Mouse (Mus musculus): ENCODE data around the gene Mcl1. TPM values are rescaled to one million over a fixed set of nuclear protein-coding genes. Genes with fewer than 3 reads are reported as not detected.
"Not testable (repeated sequence)": the region's sequence is repeated elsewhere in the genome, so short reads cannot be mapped to it uniquely, and the experiment has no call there.

The Mcl1 gene
- total RNA-seq (2021): 100 to 1,000 TPM; 134 to 139 TPM
- polyA plus RNA-seq (2012; rRNA removed): 39.1 and 64.4 TPM in 2 replicates
- long read RNA-seq, transcript Mcl1-201 (3 exons, 3,418 nt): major isoform, 73 of 84 reads
- long read RNA-seq, partial matches to known transcripts: 4 of 84 reads
- long read RNA-seq, other reads (novel, unspliced or antisense): 7 of 84 reads

DNA sequence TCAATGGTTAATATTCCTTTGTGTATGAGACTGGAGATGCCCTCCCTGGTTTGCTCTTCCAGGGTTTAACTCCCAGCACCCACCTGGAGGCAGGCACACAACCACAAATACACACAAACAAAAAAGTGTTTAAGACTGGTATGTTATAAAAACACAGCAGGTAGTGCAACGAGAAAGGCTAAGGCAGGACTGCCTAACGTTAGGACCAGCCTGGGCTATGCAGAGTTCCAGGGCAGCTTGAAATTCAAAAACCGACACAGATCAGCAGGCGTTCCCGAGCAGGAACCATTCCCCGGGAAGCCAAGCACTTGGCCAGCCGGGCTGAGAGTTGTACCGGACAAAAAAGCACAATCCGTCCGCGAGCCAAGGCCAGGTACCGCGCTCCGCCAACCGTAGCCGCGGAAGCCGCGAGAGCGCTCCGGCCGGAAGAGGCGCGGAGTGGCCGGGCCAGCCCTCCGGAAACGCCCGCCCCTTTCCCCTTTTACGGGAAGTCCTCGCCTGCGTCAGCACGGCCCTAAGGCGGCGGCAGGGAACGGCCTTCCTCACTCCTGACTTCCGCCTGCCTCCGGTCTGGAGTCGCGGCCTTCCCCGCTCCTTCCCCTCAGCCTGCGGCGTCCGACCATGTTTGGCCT lies at the start of gene Mcl1:
Gene Mcl1 (plus strand): TSS at position 553 of the 632 bp plus-strand sequence.
- Histone ChIP-seq H3K4me1 (ENCODE audit: control insufficient read depth, insufficient read depth, low read length) (peaks cover 23% of the 10 kb centered on the region), H3K79me2 (replicated peaks; ENCODE audit: control insufficient read depth, insufficient read depth, low read length) (peaks cover 11% of the 10 kb centered on the region), H3K9ac (ENCODE audit: low read depth, low read length) (peak within 1 kb of the TSS; percentile 100), H3K27me3 (ENCODE audit: control insufficient read depth, insufficient read depth, low read length) (no peaks in the 10 kb centered on the region), H3K27ac (peak within 1 kb of the TSS; percentile 99), H3K36me3 (ENCODE audit: control insufficient read depth, insufficient read depth, low read length) (peaks cover 35% of the 10 kb centered on the region), H3K4me3 (peak within 1 kb of the TSS; percentile 81)
- WGBS: under 1% methylated on average over 43 of the region's 43 CpGs
- intact Hi-C loops (cut with DNase I): loop anchor here (2.0 kb wide), 1 partner anchor 34 kb away; the partner anchor contains the start of gene Ensa
- peak; percentile 97 to 98 for DNase-seq
- TF ChIP-seq CTCF (IDR thresholded peaks at IDR 0.05): no peak
- TF ChIP-seq POLR2A (IDR thresholded peaks at IDR 0.05; ENCODE audit: insufficient read depth, low read depth, low read length): peak; percentile 100
- peak; percentile 97 for TF ChIP-seq EP300 (IDR thresholded peaks at IDR 0.05; ENCODE audit: insufficient read depth, low read depth, low read length)

- WGBS: 41% methylated on average over 3 of the region's 3 CpGs
- H3K27ac ChIP-seq: no peak overlapping the region
These were observed 49.4 kb upstream of the Mcl1 start for GRCm38 (mm10) chr3:95609195-95609594.

DNA sequence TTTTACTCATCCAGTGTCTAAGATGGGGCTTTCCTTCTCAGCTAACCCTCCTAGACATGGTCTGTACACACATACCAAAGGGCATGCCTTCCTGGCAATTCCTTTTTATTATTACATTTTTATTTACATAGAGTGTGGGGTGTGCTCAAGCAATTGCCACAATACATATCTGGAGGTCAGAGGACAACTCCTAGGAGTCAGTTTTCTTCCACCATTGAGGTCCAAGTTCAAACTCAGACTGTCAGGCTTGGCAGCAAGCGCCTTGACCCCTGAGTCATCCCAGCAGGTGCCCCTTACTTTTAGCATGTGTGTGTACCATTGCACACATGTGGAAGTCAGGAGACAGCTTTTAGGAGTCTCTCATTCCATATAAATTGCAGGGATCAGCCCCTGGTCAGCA lies 44.6 kb upstream of the Mcl1 start:
- no peak overlapping the region for H3K4me3 ChIP-seq
- no peak overlapping the region for H3K27ac ChIP-seq
- no peak for DNase-seq
- intact Hi-C loops (cut with DNase I): no loop called here
- no peaks in the 10 kb centered on the region for H3K79me2 ChIP-seq (replicated peaks; ENCODE audit: control insufficient read depth, insufficient read depth, low read length)
- no peak overlapping the region for H3K9ac ChIP-seq (ENCODE audit: low read depth, low read length)
- no peaks in the 10 kb centered on the region for H3K27me3 ChIP-seq (ENCODE audit: control insufficient read depth, insufficient read depth, low read length)
- no peaks in the 10 kb centered on the region; the same call in 1 of the 2 replicates for H3K36me3 ChIP-seq (ENCODE audit: control insufficient read depth, insufficient read depth, low read length)
- 97% methylated on average over 1 of the region's 1 CpGs for WGBS
- TF ChIP-seq EP300 (IDR thresholded peaks at IDR 0.05; ENCODE audit: insufficient read depth, low read depth, low read length): no peak
- TF ChIP-seq CTCF (IDR thresholded peaks at IDR 0.05): no peak
- TF ChIP-seq POLR2A (IDR thresholded peaks at IDR 0.05; ENCODE audit: insufficient read depth, low read depth, low read length): no peak
- no peaks in the 10 kb centered on the region; the same call in 1 of the 2 replicates for H3K4me1 ChIP-seq (ENCODE audit: control insufficient read depth, insufficient read depth, low read length)

More at GRCm38 (mm10) chr3:95609195-95609594, 49.4 kb upstream of the Mcl1 start:
- H3K9ac ChIP-seq (ENCODE audit: low read depth, low read length): no peak overlapping the region
- no peaks in the 10 kb centered on the region for H3K79me2 ChIP-seq (replicated peaks; ENCODE audit: control insufficient read depth, insufficient read depth, low read length)
- H3K4me1 ChIP-seq (ENCODE audit: control insufficient read depth, insufficient read depth, low read length): no peaks in the 10 kb centered on the region; the same call in 1 of the 2 replicates
- H3K27me3 ChIP-seq (ENCODE audit: control insufficient read depth, insufficient read depth, low read length): no peaks in the 10 kb centered on the region
- intact Hi-C loops (cut with DNase I): no loop called here
- TF ChIP-seq CTCF (IDR thresholded peaks at IDR 0.05) (no peak), EP300 (IDR thresholded peaks at IDR 0.05; ENCODE audit: insufficient read depth, low read depth, low read length) (no peak), POLR2A (IDR thresholded peaks at IDR 0.05; ENCODE audit: insufficient read depth, low read depth, low read length) (no peak)
- no peak overlapping the region for H3K4me3 ChIP-seq
- no peak for DNase-seq
- H3K36me3 ChIP-seq (ENCODE audit: control insufficient read depth, insufficient read depth, low read length): no peaks in the 10 kb centered on the region; the same call in 1 of the 2 replicates

DNA sequence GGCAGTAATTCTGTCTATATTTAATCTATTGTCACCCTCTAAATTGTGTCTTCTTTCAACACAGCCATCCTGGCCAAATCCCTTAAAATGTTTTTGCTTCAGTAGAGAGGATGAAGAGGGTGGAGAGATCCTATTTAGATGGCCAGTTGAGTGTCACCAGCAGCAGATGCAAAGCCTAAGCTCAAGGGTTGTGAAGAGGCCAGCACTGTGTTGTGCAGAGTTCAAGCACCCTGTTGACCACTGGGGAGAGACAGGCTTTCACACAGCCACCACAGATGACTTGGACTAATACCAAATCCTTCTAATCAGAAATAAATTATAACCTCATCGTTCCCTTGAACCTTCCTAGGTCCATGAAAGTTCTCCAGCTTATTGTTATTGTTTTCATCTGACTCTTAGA lies 40.1 kb upstream of the Mcl1 start:
- 42% methylated on average over 1 of the region's 1 CpGs for WGBS
- no peaks in the 10 kb centered on the region for H3K27me3 ChIP-seq (ENCODE audit: control insufficient read depth, insufficient read depth, low read length)
- H3K4me3 ChIP-seq: no peak overlapping the region
- H3K9ac ChIP-seq (ENCODE audit: low read depth, low read length): no peak overlapping the region
- no peak for DNase-seq
- no peak for TF ChIP-seq POLR2A (IDR thresholded peaks at IDR 0.05; ENCODE audit: insufficient read depth, low read depth, low read length)
- no peak for TF ChIP-seq EP300 (IDR thresholded peaks at IDR 0.05; ENCODE audit: insufficient read depth, low read depth, low read length)
- no peak for TF ChIP-seq CTCF (IDR thresholded peaks at IDR 0.05)
- H3K36me3 ChIP-seq (ENCODE audit: control insufficient read depth, insufficient read depth, low read length): no peaks in the 10 kb centered on the region
- intact Hi-C loops (cut with DNase I): no loop called here
- H3K27ac ChIP-seq: no peak overlapping the region
- no peaks in the 10 kb centered on the region for H3K79me2 ChIP-seq (replicated peaks; ENCODE audit: control insufficient read depth, insufficient read depth, low read length)
- no peaks in the 10 kb centered on the region for H3K4me1 ChIP-seq (ENCODE audit: control insufficient read depth, insufficient read depth, low read length)

- H3K27me3 ChIP-seq (ENCODE audit: control insufficient read depth, insufficient read depth, low read length): no peaks in the 10 kb centered on the region
These were observed 37.3 kb upstream of the Mcl1 start for GRCm38 (mm10) chr3:95621241-95621640.

GRCm38 (mm10) chr3:95622421-95622820 lies 36.2 kb upstream of the Mcl1 start:
- 92% methylated on average over 20 of the region's 20 CpGs for WGBS
- not testable (repeated sequence) for H3K27me3 ChIP-seq (ENCODE audit: control insufficient read depth, insufficient read depth, low read length); H3K4me3 ChIP-seq; H3K9ac ChIP-seq (ENCODE audit: low read depth, low read length); H3K4me1 ChIP-seq (ENCODE audit: control insufficient read depth, insufficient read depth, low read length); H3K79me2 ChIP-seq (replicated peaks; ENCODE audit: control insufficient read depth, insufficient read depth, low read length); H3K27ac ChIP-seq; H3K36me3 ChIP-seq (ENCODE audit: control insufficient read depth, insufficient read depth, low read length)
- intact Hi-C loops (cut with DNase I): loop anchor here (10.0 kb wide), 1 partner anchor 268 kb away; the partner anchor contains the start of gene Setdb1
- peak in 1 of 2 experiments; percentile 27 for DNase-seq

More at GRCm38 (mm10) chr3:95621241-95621640, 37.3 kb upstream of the Mcl1 start:
- Histone ChIP-seq H3K9ac (ENCODE audit: low read depth, low read length) (no peak overlapping the region), H3K36me3 (ENCODE audit: control insufficient read depth, insufficient read depth, low read length) (peaks cover 4% of the 10 kb centered on the region), H3K27ac (no peak overlapping the region), H3K79me2 (replicated peaks; ENCODE audit: control insufficient read depth, insufficient read depth, low read length) (no peaks in the 10 kb centered on the region; the same call in 1 of the 2 replicates), H3K4me3 (no peak overlapping the region), H3K4me1 (ENCODE audit: control insufficient read depth, insufficient read depth, low read length) (peaks cover 6% of the 10 kb centered on the region)
- TF ChIP-seq EP300 (IDR thresholded peaks at IDR 0.05; ENCODE audit: insufficient read depth, low read depth, low read length): no peak
- no peak for TF ChIP-seq POLR2A (IDR thresholded peaks at IDR 0.05; ENCODE audit: insufficient read depth, low read depth, low read length)
- no peak for TF ChIP-seq CTCF (IDR thresholded peaks at IDR 0.05)
- DNase-seq: peak in 1 of 2 experiments; percentile 4
- intact Hi-C loops (cut with DNase I): loop anchor here (10.0 kb wide), 1 partner anchor 266 kb away; the partner anchor contains the start of gene Setdb1
- 72% methylated on average over 1 of the region's 1 CpGs for WGBS

Data from heart, adult 2 months (tissue).